Mouse (Mus musculus) kidney, adult 2 months (tissue): ENCODE results near the gene Abcb1b.

Experiments used
- CTCF ChIP-seq: fragments of 200-500 bp; conservative IDR thresholded peaks from 2 replicates; pipeline ENCODE4 v1.5.1; 2011; ENCODE audit warnings: low read depth, mild to moderate bottlenecking, control low read depth, low read length, moderate library complexity, mixed read lengths; ENCODE audit not compliant: insufficient read depth, insufficient read length
- POLR2A ChIP-seq: fragments of 200-500 bp; IDR thresholded peaks from one replicate; pipeline ENCODE4 v1.6.1; 2011; ENCODE audit warnings: low read depth, low read length, control low read depth

GRCm38 (mm10) chr5:8896198-8896597, 98.3 kb downstream of the Abcb1b start:
- TF ChIP-seq CTCF, result no peak
- TF ChIP-seq POLR2A, result no peak
